Mouse (Mus musculus): ENCODE results near the gene Mast4.

DNA sequence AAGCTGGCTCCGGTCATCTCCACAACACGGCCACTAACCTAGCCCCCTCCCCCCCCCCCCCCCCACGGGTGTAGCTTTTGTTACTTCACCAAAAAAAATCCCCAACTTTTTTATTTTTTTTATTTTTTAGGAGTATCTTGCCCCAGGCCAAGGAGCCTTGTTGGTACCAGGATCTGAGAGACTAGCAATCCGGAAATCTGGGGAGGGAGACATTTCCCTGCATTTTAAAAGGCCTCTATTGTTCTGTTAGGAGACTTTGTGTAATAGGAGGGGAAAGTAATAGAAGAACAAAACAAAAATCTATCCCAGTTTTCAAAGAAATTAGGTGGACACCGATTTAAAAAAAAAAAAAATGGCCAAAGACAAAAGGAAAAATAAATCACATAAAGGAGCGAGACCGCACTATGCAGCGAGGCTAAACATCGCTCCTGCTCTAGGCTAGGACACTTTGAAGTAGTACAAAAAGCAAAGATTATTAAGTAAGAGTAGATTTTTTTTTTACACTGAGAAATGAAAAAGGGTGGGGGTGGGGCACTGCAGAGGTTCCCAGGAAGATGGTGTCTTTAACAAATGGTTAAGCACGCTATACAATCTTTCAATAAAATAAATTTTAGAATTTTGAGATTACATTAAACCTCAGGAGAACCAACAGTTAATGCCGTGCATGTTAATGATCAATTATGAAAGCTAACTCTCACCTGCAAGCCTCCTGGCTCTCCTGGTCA lies 462.8 kb downstream of the Mast4 start:
- TF ChIP-seq CTCF (IDR thresholded peaks at IDR 0.05 in 2 of 3, conservative IDR thresholded peaks at IDR 0.05 in 1 of 3; ENCODE audit: control insufficient read depth in 1 of 3, insufficient read depth in 1 of 3, low read depth in 2 of 3, low read length in 3 of 3, poor library complexity in 1 of 3, severe bottlenecking in 1 of 3) (no peak), GATA1 (IDR thresholded peaks at IDR 0.05; ENCODE audit: low read depth, low read length) (no peak)

Measured in MEL (cell line).